Mouse (Mus musculus): ENCODE data around the gene Anks4b. TPM values are rescaled to one million over a fixed set of nuclear protein-coding genes. Genes with fewer than 3 reads are reported as not detected.

Anks4b gene
- polyA plus RNA-seq, 1 experiment: not detected

DNA sequence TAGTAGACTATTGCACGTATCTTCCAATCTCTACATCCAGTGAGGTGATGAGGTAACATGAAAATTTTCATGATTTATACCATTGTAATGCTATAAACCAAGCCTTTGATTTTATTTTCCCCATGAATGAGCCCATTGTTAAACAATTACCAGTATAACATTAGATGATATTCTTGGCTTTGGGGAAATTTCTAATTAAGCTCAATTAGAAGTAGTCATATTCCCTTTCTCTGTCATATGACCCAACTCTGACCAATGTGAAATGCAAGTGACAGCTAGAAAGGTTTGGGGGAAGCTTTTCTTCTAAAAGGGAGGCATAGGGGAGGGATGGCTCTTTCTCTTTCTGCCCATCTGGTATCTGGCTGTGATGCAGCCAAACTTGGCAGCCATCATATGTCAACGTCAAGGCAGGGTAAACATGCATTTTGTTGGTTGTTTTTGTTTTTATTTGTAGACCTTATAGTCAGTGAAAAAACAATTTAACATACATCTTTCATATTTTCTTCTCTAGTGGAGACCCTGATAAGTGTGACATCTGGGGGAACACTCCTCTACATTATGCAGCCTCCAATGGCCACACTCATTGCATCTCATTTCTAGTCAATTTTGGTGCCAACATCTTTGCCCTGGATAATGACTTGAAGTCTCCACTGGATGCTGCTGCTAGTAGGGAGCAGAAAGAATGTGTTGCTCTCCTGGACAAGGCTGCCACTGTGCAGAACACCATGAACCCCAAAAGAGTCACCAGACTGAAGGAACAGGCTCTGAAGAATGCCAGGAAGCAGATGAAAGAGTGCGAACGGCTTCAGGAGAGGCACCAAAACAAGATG, 8.0 kb downstream of the Anks4b start:
- no peak for DNase-seq
- no peak for TF ChIP-seq POLR2A (IDR thresholded peaks at IDR 0.05; ENCODE audit: borderline replicate concordance, extremely low read depth, low read depth, low read length)
- Histone ChIP-seq H3K4me3 (replicated peaks; ENCODE audit: extremely low read depth, low read depth, low read length) (no peak overlapping the region), H3K4me1 (ENCODE audit: control insufficient read depth, insufficient read depth, low read length) (no peaks in the 10 kb centered on the region)
- WGBS: 86% methylated on average over 4 of the region's 4 CpGs

GRCm38 (mm10) chr7:120182891-120183290, 9.2 kb downstream of the Anks4b start:
- H3K4me3 ChIP-seq (replicated peaks; ENCODE audit: extremely low read depth, low read depth, low read length): no peak overlapping the region
- no peak for TF ChIP-seq CTCF (IDR thresholded peaks at IDR 0.05; ENCODE audit: insufficient read depth, low read length)
- TF ChIP-seq POLR2A (IDR thresholded peaks at IDR 0.05; ENCODE audit: borderline replicate concordance, extremely low read depth, low read depth, low read length): no peak
- H3K4me1 ChIP-seq (ENCODE audit: control insufficient read depth, insufficient read depth, low read length): no peaks in the 10 kb centered on the region
- DNase-seq: no peak

DNA sequence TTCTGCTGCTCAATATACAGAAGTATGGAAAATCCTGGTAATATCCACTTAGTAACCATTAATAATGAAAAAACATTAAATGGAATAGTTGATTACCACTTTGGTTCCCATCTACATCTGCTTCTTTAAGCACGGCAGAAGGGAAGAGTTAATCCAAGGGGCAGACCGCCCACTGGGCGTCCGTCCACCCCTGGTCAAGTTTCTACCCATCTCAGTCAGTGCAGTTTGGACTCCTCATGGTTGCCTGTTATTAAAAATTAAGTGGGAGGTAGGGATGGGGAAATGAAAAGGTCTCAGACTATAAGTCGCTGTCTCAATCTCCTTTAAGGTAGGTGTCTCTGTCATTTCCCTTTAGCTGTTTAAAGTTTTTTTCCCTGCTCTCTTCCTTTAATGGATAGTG, 15.3 kb downstream of the Anks4b start:
- Histone ChIP-seq H3K4me1 (ENCODE audit: control insufficient read depth, insufficient read depth, low read length) (no peaks in the 10 kb centered on the region), H3K4me3 (replicated peaks; ENCODE audit: extremely low read depth, low read depth, low read length) (no peak overlapping the region)
- DNase-seq: no peak
- WGBS: 89% methylated on average over 5 of the region's 5 CpGs
- TF ChIP-seq POLR2A (IDR thresholded peaks at IDR 0.05; ENCODE audit: borderline replicate concordance, extremely low read depth, low read depth, low read length): no peak
- TF ChIP-seq CTCF (IDR thresholded peaks at IDR 0.05; ENCODE audit: insufficient read depth, low read length): no peak

DNA sequence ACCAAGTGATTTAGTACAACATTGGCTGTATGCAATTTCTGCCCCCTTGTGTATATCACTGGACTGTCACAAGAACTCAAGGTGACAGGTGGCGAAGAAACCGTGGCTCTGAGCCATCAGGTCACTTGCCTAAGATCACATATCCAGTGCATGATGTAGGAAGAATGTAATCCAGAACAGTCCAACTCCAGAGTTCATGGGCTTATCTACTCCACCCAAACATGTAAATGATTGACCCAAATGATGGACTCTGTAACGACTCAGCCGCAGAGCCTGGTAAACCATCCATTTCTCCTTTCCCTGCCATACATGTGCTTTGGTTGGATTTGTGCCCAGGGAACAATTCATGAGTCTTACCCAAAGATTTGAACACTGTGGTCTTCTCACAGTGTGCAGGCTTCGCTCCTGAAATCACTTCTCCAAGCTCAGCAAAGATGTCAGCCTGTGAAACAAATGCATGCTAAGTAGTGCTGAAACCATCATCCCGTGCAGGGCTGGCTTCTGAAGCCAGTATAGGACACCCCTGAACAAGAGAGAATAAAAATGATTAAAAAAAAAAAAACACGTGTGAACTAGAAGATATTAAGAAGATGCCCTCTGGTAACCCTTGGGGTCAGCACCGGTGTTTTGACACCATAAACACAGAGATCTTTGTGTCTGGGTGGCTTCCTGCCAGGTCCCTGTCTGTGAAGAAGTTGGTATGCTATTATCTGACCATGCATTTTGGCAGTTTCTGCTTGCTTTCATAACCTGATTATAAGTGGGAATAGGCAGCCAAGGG, 15.9 kb downstream of the Anks4b start:
- DNase-seq: no peak
- 67% methylated on average over 8 of the region's 8 CpGs for WGBS
- TF ChIP-seq POLR2A (IDR thresholded peaks at IDR 0.05; ENCODE audit: borderline replicate concordance, extremely low read depth, low read depth, low read length) (no peak), CTCF (IDR thresholded peaks at IDR 0.05; ENCODE audit: insufficient read depth, low read length) (no peak)
- Histone ChIP-seq H3K4me3 (replicated peaks; ENCODE audit: extremely low read depth, low read depth, low read length) (no peak overlapping the region), H3K4me1 (ENCODE audit: control insufficient read depth, insufficient read depth, low read length) (no peaks in the 10 kb centered on the region)

DNA sequence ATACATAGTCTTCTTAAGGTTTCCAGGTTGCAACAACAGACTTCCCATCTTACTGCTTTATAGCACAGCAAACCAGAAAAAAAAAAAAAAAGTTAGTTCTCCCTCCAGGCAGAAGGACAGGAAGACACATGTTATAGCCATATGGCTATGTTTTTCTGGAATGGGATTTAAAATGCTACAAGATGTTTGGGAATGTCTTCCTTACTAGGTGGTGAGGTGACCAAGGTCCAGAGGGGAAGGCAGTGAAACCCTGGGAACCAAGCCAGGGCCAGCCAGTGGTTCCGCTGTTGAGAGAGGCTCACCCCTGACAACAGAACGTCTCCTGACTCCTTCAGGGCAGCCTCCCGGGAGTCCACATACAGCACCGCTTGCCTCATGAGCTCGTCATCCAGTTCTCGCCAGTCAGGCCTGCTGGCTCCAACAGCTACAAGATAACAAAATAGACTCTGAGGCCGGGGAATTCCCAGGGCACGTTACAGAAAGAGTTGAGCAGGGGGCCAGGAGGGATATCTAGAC, 16.6 kb downstream of the Anks4b start:
- DNase-seq: no peak
- Histone ChIP-seq H3K4me1 (ENCODE audit: control insufficient read depth, insufficient read depth, low read length) (no peaks in the 10 kb centered on the region), H3K4me3 (replicated peaks; ENCODE audit: extremely low read depth, low read depth, low read length) (no peak overlapping the region)
- whole genome bisulfite sequencing: 51% methylated on average over 8 of the region's 8 CpGs
- TF ChIP-seq POLR2A (IDR thresholded peaks at IDR 0.05; ENCODE audit: borderline replicate concordance, extremely low read depth, low read depth, low read length) (no peak), CTCF (IDR thresholded peaks at IDR 0.05; ENCODE audit: insufficient read depth, low read length) (no peak)

- no peaks in the 10 kb centered on the region for H3K4me1 ChIP-seq (ENCODE audit: control insufficient read depth, insufficient read depth, low read length)
- WGBS: 43% methylated on average over 3 of the region's 3 CpGs
Observed at GRCm38 (mm10) chr7:120192207-120192606, 18.5 kb downstream of the Anks4b start.

DNA sequence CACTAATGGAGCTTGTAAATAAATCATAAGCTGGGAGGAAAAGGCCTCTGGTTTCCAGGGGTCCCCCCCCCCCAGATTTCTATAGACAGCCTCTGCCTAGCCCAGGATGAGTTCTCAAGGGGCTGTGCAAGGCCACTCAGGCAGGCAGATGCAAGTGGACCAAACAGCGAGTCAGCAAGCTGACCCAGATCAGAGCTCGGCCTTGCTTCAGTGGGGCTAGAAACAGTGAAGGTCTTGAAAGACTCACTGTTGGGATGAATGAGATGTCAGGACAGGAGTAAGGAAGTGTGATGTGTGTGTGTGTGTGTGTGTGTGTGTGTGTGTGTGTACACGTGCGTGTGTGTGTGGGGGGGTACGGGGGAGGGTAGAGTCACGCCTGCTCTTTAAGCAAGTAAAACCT, 19.2 kb downstream of the Anks4b start:
- H3K4me3 ChIP-seq (replicated peaks; ENCODE audit: extremely low read depth, low read depth, low read length): no peak overlapping the region
- WGBS: 75% methylated on average over 6 of the region's 6 CpGs
- no peaks in the 10 kb centered on the region for H3K4me1 ChIP-seq (ENCODE audit: control insufficient read depth, insufficient read depth, low read length)
- DNase-seq: no peak
- TF ChIP-seq CTCF (IDR thresholded peaks at IDR 0.05; ENCODE audit: insufficient read depth, low read length) (no peak), POLR2A (IDR thresholded peaks at IDR 0.05; ENCODE audit: borderline replicate concordance, extremely low read depth, low read depth, low read length) (no peak)

More at GRCm38 (mm10) chr7:120192207-120192606, 18.5 kb downstream of the Anks4b start:
- DNase-seq: no peak
- H3K4me3 ChIP-seq (replicated peaks; ENCODE audit: extremely low read depth, low read depth, low read length): no peak overlapping the region
- TF ChIP-seq CTCF (IDR thresholded peaks at IDR 0.05; ENCODE audit: insufficient read depth, low read length) (no peak), POLR2A (IDR thresholded peaks at IDR 0.05; ENCODE audit: borderline replicate concordance, extremely low read depth, low read depth, low read length) (no peak)

- WGBS: 81% methylated on average over 4 of the region's 4 CpGs
- TF ChIP-seq CTCF (IDR thresholded peaks at IDR 0.05; ENCODE audit: insufficient read depth, low read length): no peak
- no peak for TF ChIP-seq POLR2A (IDR thresholded peaks at IDR 0.05; ENCODE audit: borderline replicate concordance, extremely low read depth, low read depth, low read length)
Observed at GRCm38 (mm10) chr7:120195207-120195606, 21.5 kb downstream of the Anks4b start.

DNA sequence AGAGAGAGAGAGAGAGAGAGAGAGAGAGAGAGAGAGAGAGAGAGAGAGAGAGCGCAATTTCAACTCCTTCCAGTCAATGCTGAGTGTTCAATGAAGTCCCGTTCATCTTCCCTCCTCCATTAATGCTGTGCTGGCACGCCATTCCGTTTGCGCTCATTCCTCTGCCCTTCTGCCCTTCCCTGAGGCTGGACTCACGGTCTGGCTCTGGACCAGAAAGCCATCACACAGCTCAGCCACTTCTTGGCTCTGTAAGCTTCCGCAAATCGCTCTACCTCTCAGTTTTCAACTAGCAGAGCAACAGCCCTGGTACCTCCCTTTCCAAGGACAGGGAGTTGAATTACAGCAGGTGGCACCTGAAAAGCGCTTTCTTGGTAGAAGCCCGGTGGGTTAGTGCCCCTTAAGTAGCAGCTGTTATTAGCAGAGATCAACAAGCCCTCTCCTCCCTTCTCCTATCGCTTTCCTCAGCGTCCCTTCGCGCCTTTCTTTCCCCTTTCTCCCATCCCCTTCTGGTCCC, 27.6 kb downstream of the Anks4b start:
- 4% methylated on average over 14 of the region's 14 CpGs for WGBS
- TF ChIP-seq POLR2A (IDR thresholded peaks at IDR 0.05; ENCODE audit: borderline replicate concordance, extremely low read depth, low read depth, low read length) (no peak), CTCF (IDR thresholded peaks at IDR 0.05; ENCODE audit: insufficient read depth, low read length) (no peak)

More at GRCm38 (mm10) chr7:120195207-120195606, 21.5 kb downstream of the Anks4b start:
- DNase-seq: no peak
- Histone ChIP-seq H3K4me3 (replicated peaks; ENCODE audit: extremely low read depth, low read depth, low read length) (no peak overlapping the region), H3K4me1 (ENCODE audit: control insufficient read depth, insufficient read depth, low read length) (no peaks in the 10 kb centered on the region)

More for the DNA sequence above, 27.6 kb downstream of the Anks4b start:
- Histone ChIP-seq H3K4me3 (replicated peaks; ENCODE audit: extremely low read depth, low read depth, low read length) (peak overlapping the region; percentile 22), H3K4me1 (ENCODE audit: control insufficient read depth, insufficient read depth, low read length) (peaks cover 7% of the 10 kb centered on the region)
- DNase-seq: peak; percentile 28

All from lung, adult 2 months (tissue).